Mouse (Mus musculus): ENCODE data around the gene Mdfi.

Gene Mdfi

DNA sequence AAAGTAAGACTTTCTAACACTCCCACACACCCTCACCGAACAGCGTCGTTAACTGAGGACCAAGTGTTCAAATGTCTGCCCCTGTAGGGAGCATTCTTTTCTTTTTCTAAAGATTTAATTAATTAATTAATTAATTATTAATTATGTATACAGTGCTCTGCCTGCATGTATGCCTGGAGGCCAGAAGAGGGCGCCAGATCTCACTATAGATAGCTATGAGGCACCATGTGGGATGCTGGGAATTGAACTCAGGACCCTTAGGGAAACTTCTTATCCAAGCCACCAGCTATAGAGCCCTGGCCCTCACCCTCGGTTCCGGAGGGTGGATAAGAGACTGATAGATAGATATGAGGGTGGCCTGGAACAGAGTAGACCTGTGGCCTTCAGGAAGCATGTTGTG lies 13.5 kb upstream of the Mdfi start:
- DNase-seq (ENCODE audit: low spot score in 2 of 2) = no peak

- no peak for DNase-seq (ENCODE audit: low spot score in 2 of 2)
Measured at GRCm38 (mm10) chr17:47845609-47846008, 11.1 kb upstream of the Mdfi start.

DNA sequence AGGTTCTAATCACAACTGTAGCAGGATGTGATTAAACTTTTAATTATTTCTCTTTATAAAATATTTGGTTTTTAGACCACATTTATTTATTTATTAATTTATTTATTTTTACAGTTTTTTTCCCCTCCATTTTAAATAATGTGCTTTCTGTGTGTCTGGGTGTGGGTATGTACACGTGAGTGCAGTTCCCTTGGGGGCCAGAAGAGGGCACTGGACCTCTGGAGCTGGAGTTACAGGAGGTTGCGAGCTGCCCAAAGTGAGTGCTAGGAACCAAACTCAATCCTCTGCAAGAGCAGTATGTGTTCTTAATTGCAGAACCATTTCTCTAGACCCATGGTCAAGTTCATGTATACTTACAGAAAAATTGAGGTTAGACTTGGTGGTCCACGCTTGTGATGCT lies 9.0 kb upstream of the Mdfi start:
- DNase-seq (ENCODE audit: low spot score in 2 of 2) = no peak

GRCm38 (mm10) chr17:47841931-47842623 lies 7.6 kb upstream of the Mdfi start:
- peak in 1 of 2 experiments; percentile 9 for DNase-seq (ENCODE audit: low spot score in 2 of 2)

DNA sequence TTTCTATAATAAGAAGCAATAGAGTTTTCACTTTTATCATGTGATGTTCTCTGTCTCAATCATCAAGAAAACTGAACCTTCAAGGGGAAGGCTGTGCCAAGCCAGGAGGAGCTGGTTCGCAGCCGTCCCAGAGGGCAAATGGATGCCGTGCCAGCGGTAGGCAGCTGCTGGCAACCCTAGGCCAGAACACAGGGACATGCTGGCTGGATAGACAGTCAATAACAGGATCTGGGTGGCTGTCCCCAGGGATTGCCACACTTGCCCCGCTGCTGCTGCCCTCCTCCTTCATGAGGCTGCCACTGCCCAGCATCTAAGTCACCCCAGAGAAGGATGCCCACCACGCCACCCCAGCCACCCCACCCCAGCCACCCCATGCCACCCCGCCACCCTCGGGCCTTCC lies 7.0 kb upstream of the Mdfi start:
- no peak for DNase-seq (ENCODE audit: low spot score in 2 of 2)

DNA sequence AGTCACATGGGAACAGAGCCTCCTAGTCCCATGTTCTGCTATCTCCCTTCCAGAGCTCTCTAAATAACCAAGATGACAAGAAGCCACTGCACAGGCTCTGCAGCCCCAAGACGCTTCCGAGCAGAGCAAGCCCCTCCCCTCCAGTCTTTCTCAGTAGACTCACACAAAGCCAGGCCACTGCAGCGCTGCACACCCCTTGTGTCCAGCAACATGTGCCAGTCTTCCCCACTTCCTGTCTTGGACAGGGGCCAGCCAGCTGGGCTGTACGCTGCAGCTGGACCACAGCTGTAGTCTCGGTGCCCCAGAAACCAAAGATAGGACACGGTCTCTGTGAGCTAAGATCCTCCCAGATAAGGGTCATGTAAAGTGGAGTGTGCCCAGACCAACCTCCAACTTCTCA lies 3.3 kb upstream of the Mdfi start:
- no peak for DNase-seq (ENCODE audit: low spot score in 2 of 2)

GRCm38 (mm10) chr17:47833628-47834481 lies 636 bp downstream of the Mdfi start:
- no peak for DNase-seq (ENCODE audit: low spot score in 2 of 2)

DNA sequence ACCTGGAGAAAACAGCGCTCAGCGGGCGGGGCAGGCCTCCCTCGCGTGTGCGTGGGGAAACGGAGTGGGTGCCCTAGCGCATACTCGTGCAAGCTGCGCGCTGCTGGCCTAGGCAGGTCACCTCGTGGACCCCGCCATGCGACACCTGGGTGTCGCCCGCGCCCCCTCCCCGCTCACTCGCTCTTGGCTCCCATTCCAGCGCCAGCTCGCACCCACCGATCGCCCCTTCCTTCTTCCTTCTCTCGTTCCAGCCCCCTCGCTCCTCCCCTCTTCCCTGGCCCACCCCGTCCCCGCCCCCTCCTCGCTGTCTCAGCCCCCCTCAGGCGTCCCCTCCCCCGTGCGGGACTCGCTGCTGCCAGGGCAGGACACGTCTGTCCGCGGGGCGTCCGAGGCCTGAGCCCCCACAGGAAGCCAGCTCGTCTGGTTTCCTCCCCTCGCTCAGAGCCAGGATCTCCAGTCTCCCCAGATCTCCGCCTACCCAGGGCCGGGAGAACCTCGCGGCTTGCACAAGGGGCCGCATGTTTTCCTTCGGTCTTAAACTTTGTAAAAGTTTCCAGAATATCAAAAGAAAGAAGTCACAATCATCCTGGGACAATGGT lies 1.4 kb downstream of the Mdfi start:
- no peak for DNase-seq (ENCODE audit: low spot score in 2 of 2)

GRCm38 (mm10) chr17:47832501-47833028 lies 1.9 kb downstream of the Mdfi start:
- DNase-seq (ENCODE audit: low spot score in 2 of 2) = no peak

DNA sequence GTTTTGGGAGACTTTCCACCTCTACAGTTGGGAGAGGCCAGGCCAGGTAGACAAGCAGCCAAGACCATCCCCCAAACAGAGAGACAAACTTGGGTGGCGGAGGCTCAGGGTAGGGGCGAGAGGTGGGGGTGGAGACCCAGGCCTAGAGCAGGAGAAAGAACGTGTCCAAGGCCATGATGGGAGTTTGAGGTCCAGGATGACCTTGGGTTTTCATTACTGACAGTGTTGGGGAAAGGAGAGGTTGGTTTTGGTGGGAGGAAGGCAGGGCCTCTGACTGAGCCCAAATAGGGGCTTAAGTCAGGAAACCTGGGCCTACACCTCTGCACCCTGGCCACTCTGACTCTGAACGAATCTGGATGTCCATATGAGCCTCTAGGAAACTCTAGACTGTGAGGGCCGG lies 2.7 kb downstream of the Mdfi start:
- no peak for DNase-seq (ENCODE audit: low spot score in 2 of 2)

- no peak for DNase-seq (ENCODE audit: low spot score in 2 of 2)
Measured at GRCm38 (mm10) chr17:47831161-47831560, 3.3 kb downstream of the Mdfi start.

DNA sequence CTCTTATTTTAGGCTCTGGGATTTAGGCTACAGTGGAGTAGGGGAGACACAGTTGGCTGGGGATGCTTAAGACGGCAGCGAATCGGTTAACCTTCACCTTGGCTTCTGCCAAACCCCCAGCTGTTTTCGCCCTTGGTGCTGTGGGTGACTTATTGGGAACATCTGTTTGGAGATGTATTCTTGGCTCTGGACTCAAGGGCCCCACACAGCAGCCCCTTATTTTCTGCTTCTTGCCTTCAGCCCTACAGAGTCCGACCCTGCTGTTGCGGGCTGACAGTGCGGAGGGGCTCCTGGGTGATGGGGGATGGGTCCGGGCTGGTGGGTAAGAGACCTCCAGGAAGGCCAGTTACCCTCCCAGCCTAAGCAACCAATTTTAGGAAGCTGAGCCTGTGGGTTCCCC lies 13.2 kb downstream of the Mdfi start:
- no peak for DNase-seq (ENCODE audit: low spot score in 2 of 2)

GRCm38 (mm10) chr17:47818038-47818725 lies 16.3 kb downstream of the Mdfi start:
- DNase-seq (ENCODE audit: low spot score in 2 of 2) = no peak

DNA sequence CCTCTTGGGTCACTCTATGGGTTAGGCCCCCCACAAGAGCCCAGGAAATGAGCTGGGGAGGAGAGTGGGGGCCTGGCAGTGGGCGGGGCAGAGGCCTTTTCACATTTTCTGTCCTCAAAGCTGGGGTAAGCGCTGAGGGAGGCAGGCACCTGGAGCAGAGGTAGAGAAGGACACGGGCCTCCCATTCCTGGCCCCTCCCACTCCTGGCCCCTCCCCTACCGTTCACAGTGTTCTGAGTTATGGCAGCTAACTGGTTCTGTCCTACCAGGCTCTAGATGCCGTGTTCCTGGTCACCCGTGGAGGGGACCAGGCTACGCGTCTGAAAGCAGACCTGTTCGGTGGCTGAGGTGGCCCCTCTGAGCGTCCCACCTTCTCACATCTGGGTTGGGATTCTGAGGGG lies 19.0 kb downstream of the Mdfi start:
- no peak for DNase-seq (ENCODE audit: low spot score in 2 of 2)

DNA sequence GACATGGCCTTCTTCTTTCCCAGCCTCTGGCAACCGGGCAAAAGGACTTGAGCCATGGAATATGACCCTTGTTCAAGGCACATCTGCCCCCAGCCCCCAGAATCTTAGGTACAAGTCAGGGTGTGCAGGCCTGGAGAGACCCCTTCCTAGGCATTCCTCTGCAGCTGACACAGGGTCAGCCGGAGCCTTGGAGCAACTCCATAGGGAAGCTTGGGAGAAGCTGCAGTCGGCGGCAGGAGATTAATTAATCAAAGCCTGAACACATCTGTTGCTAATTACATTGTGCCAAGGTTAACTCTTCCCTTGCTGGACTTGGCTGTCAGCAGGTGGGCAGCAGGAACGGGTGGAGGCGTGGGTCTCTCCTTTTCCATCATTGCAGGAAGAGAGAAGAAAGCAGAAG lies 20.0 kb downstream of the Mdfi start:
- DNase-seq (ENCODE audit: low spot score in 2 of 2) = no peak

GRCm38 (mm10) chr17:47813616-47814015 lies 20.9 kb downstream of the Mdfi start:
- DNase-seq (ENCODE audit: low spot score in 2 of 2) = no peak

DNA sequence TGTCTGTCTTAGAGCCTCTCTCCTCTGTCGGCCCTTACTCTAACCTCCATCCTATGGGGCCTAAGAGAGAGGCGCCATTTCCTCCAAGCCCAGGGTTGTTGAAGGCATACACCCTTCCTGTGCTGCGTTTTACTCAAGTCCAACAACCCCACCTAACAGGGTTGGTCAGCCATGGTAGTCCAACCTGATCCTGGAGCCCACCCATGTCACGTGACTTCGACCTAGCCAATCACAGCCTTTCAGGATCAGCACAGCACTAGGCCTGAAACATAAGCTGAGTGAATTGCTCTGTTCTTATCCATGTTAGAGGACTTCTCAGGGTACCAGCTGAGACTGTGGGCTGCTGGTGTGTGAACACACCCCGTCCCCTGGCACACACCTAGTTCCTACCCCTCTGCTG lies 22.3 kb downstream of the Mdfi start:
- DNase-seq (ENCODE audit: low spot score in 2 of 2) = no peak

- DNase-seq (ENCODE audit: low spot score in 2 of 2) = no peak
Measured at GRCm38 (mm10) chr17:47811265-47811800, 23.2 kb downstream of the Mdfi start.

DNA sequence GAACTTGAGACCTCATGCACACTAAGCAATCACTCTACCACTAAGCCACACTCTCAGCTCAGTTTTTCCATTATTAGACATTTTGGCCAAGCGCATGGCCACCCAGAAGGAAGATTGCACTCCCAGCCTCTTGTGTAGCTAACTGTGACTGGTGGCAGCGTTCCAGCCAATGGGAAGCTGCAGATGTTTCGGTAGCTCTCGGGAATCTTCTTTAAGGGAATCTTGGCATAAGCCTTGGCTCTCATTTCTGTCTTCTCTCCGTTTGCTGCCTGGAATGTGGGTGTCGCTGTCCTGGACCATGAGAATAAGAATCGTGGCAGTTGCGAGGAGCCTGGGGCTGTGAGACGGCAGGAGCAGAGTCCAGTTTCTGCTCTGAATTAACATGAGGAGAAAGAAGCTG lies 28.3 kb downstream of the Mdfi start:
- DNase-seq (ENCODE audit: low spot score in 2 of 2) = peak; percentile 17 to 36

DNA sequence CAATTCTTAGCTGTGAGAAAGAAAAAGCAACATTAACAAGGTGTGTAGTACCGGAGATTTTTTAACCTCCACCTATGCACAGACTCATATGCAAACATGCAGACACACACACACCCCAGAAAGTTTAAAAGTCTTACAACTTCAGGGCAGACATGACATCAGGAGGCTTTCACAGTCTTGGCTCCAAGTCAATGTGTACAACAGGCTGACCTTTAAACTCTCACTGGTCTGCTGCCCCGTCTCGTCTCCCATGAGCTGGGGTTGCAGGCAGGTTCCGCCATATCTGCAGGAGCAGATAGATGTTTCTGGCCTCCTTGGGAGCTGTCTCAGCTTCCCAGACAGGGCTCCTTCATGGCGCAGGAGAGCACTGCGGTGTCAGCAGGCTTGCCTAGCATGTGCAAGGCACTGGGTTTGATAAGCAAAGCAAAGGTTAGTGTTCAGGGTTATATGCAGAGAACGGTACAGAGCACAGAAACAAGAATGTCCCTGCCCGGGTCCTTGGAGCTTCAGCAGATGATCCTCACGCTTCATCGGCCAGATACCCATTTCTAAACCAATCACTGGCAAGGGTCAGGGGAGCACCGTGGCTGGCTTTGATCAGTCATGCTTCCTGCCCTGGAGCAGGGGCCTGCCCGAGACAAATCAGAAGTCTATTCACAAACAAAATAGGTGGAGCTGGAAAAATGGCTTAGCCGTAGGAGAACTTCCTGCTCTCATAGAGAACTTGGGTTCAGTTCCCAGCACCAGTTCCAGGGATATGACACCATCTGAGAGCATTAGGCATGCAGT lies 29.2 kb downstream of the Mdfi start:
- DNase-seq (ENCODE audit: low spot score in 2 of 2) = no peak

DNA sequence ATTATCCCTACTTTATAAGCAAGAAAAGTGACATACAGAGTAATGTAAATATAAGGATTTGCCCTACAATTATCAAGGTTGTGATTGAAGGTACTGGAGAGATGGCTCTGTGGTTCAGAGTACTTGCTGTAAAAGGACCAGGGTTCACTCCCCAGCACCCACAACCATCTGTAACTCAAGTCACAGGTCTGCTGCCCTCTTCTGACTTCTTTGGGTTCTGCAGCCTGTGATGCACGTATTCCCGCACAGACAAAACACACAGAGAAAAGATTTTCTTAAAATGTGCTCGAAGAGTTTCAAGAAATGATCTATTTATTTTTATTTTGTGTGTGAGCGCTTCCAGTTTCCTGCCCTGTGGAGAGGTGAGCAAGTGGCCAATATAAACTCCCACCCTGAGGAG lies 30.8 kb downstream of the Mdfi start:
- DNase-seq (ENCODE audit: low spot score in 2 of 2) = no peak
